Mouse (Mus musculus) C2C12 (cell line): ENCODE measurements around the gene Stk11. TPM values are rescaled to one million over a fixed set of nuclear protein-coding genes. Genes with fewer than 3 reads are reported as not detected.

Experiments used
- H3K27me3 ChIP-seq: one replicate; pipeline ENCODE4 v1.6.1; 2011; ENCODE audit not compliant: control insufficient read depth, insufficient read depth, insufficient read length
- H3K36me3 ChIP-seq: one replicate; pipeline ENCODE4 v1.6.1; 2011; ENCODE audit not compliant: control insufficient read depth, insufficient read depth
- H3K4me3 ChIP-seq: one replicate; pipeline ENCODE4 v1.5.1; 2011; ENCODE audit warnings: mild to moderate bottlenecking, control low read depth; ENCODE audit not compliant: poor library complexity, insufficient read depth, severe bottlenecking
- H3K79me2 ChIP-seq: one replicate; pipeline ENCODE4 v1.6.1; 2011; ENCODE audit not compliant: control insufficient read depth, insufficient read depth
- H3K79me3 ChIP-seq: one replicate; pipeline ENCODE4 v1.6.1; 2011; ENCODE audit warnings: low read depth, control low read depth
- H3ac ChIP-seq: one replicate; pipeline ENCODE3; 2011; ENCODE audit warnings: low read depth; ENCODE audit not compliant: control insufficient read depth, insufficient read length
- CEBPB ChIP-seq: IDR thresholded peaks from one replicate; pipeline ENCODE4 v1.6.1; 2011; ENCODE audit warnings: low read depth, mild to moderate bottlenecking, control low read depth, moderate library complexity
- CTCF ChIP-seq: IDR thresholded peaks from one replicate; pipeline ENCODE4 v1.5.1; 2011; ENCODE audit not compliant: control insufficient read depth, insufficient read depth, insufficient read length
- FOSL1 ChIP-seq: IDR thresholded peaks from one replicate; pipeline ENCODE4 v1.8.0; 2011; ENCODE audit warnings: mild to moderate bottlenecking, low read length; ENCODE audit not compliant: poor library complexity, insufficient read depth, severe bottlenecking
- MAX ChIP-seq: IDR thresholded peaks from one replicate; pipeline ENCODE4 v1.6.1; 2011; ENCODE audit warnings: mild to moderate bottlenecking, control low read depth
- MYOD1 ChIP-seq: IDR thresholded peaks from one replicate; pipeline ENCODE4 v1.6.1; 2011; ENCODE audit warnings: low read depth; ENCODE audit not compliant: control insufficient read depth, insufficient read length
- MYOG ChIP-seq: IDR thresholded peaks from one replicate; pipeline ENCODE4 v1.6.1; 2011; ENCODE audit not compliant: control insufficient read depth, insufficient read length; ENCODE audit errors: extremely low read depth
- USF1 ChIP-seq: IDR thresholded peaks from one replicate; pipeline ENCODE4 v1.6.1; 2011; ENCODE audit warnings: low read depth, mild to moderate bottlenecking, control low read depth, moderate library complexity
- long read RNA-seq, 2 experiments: library from polyadenylated mRNA; unstranded; transcript quantifications; one replicate each; pipeline ENCODE4 v2.0.0; 2019 to 2020
- polyA plus RNA-seq: library from polyadenylated mRNA; unstranded; fragments of >200 nt; fragmentation: generic; extraction: Trizol; gene quantifications from one replicate; pipeline ENCODE4 v1.2.1, GENCODE M21; 2012; ENCODE audit warnings: missing spikeins

Stk11 gene
- polyA plus RNA-seq: 106 TPM
- long read RNA-seq, experiment 1, transcript Stk11-201 (10 exons, 2,566 nt): major isoform, 8 of 32 reads
- long read RNA-seq, experiment 1, partial matches to known transcripts: 16 of 32 reads
- long read RNA-seq, experiment 1, other reads (novel, unspliced or antisense): 8 of 32 reads
- long read RNA-seq, experiment 2, transcript Stk11-201 (10 exons, 2,566 nt): major isoform, 71 of 86 reads
- long read RNA-seq, experiment 2, partial matches to known transcripts: 3 of 86 reads
- long read RNA-seq, experiment 2, other reads (novel, unspliced or antisense): 10 of 86 reads

- peak within 1 kb of the TSS; percentile 96 for H3ac ChIP-seq
- H3K27me3 ChIP-seq: no peaks in the 10 kb centered on the region
- peaks cover 24% of the 10 kb centered on the region for H3K36me3 ChIP-seq
- TF ChIP-seq MAX (peak; percentile 57), MYOG (no peak)
- H3K79me2 ChIP-seq: peaks cover 49% of the 10 kb centered on the region
- peaks cover 47% of the 10 kb centered on the region for H3K79me3 ChIP-seq
- peak within 1 kb of the TSS; percentile 100 for H3K4me3 ChIP-seq
These were observed at the start of gene Stk11 for GRCm38 (mm10) chr10:80115290-80115943. Gene Stk11 (plus strand): TSS chr10:80115803.

- peaks cover 23% of the 10 kb centered on the region for H3K79me2 ChIP-seq
- H3K4me3 ChIP-seq: no peak overlapping the region
- TF ChIP-seq MAX: no peak
- TF ChIP-seq MYOG: no peak
- TF ChIP-seq CTCF: no peak
- no peak for TF ChIP-seq CEBPB
- TF ChIP-seq MYOD1: no peak
- no peak for TF ChIP-seq USF1
- TF ChIP-seq FOSL1: no peak
- H3K79me3 ChIP-seq: peaks cover 7% of the 10 kb centered on the region
- H3ac ChIP-seq: no peak overlapping the region
- no peaks in the 10 kb centered on the region for H3K27me3 ChIP-seq
- peaks cover 44% of the 10 kb centered on the region for H3K36me3 ChIP-seq
These were observed 46.4 kb upstream of the Stk11 start for GRCm38 (mm10) chr10:80069251-80069650.

- H3ac ChIP-seq: no peak overlapping the region
- TF ChIP-seq CTCF: no peak
- TF ChIP-seq MYOG: no peak
- TF ChIP-seq USF1: no peak
- TF ChIP-seq FOSL1: no peak
- TF ChIP-seq MAX: no peak
- peaks cover 7% of the 10 kb centered on the region for H3K79me3 ChIP-seq
- H3K27me3 ChIP-seq: no peaks in the 10 kb centered on the region
- H3K36me3 ChIP-seq: peaks cover 36% of the 10 kb centered on the region
- peaks cover 30% of the 10 kb centered on the region for H3K79me2 ChIP-seq
- H3K4me3 ChIP-seq: no peak overlapping the region
These were observed 45.6 kb upstream of the Stk11 start for GRCm38 (mm10) chr10:80069948-80070450.

GRCm38 (mm10) chr10:80070837-80071515 is 44.6 kb upstream of the Stk11 start:
- Histone ChIP-seq H3K27me3 (no peaks in the 10 kb centered on the region), H3K79me2 (peaks cover 31% of the 10 kb centered on the region), H3K79me3 (peaks cover 7% of the 10 kb centered on the region), H3K4me3 (no peak overlapping the region), H3K36me3 (peaks cover 35% of the 10 kb centered on the region), H3ac (peak overlapping the region; percentile 8)
- TF ChIP-seq MYOG (no peak), MYOD1 (peak; percentile 91), MAX (no peak), USF1 (peak; percentile 77), FOSL1 (peak; percentile 14), CTCF (no peak), CEBPB (peak; percentile 45)

- Histone ChIP-seq H3K79me2 (peaks cover 31% of the 10 kb centered on the region), H3ac (no peak overlapping the region), H3K4me3 (no peak overlapping the region), H3K79me3 (peaks cover 7% of the 10 kb centered on the region), H3K27me3 (no peaks in the 10 kb centered on the region), H3K36me3 (peaks cover 31% of the 10 kb centered on the region)
- no peak for TF ChIP-seq CTCF
- no peak for TF ChIP-seq MYOD1
- no peak for TF ChIP-seq FOSL1
- TF ChIP-seq USF1: no peak
- no peak for TF ChIP-seq MAX
These were observed 44.1 kb upstream of the Stk11 start for GRCm38 (mm10) chr10:80071516-80071900.
